Comparison of ENCODE assay signal across 8 mouse cellular contexts in genomic region chr7:31151301-31152241, GRCm38 (mm10). TPM values are rescaled to one million over a fixed set of nuclear protein-coding genes. Genes with fewer than 3 reads are reported as not detected.
DNase-seq lines count a peak whose midpoint lies in the region; ATAC-seq and TF ChIP-seq lines count a peak whose summit lies in the region.

No protein-coding gene starts in this region.

- peak; percentile 50 for ATAC-seq in lung, embryonic 14.5 days (ENCODE audit: insufficient read depth)
- peak; percentile 58 for ATAC-seq in neural tube, embryonic 15.5 days (ENCODE audit: low FRiP score)

- H3K9me3 ChIP-seq in embryonic facial prominence, embryonic 10.5 days, result no peaks in the 10 kb centered on the region
- no peaks in the 10 kb centered on the region for H3K9me3 ChIP-seq in lung, embryonic 14.5 days (ENCODE audit: low read depth, low read length)
- H3K9me3 ChIP-seq in neural tube, embryonic 15.5 days (replicated peaks), result no peaks in the 10 kb centered on the region

- H3K4me3 ChIP-seq in embryonic facial prominence, embryonic 10.5 days, result peak overlapping the region; percentile 93
- peak overlapping the region; percentile 89 for H3K4me3 ChIP-seq in lung, embryonic 14.5 days (ENCODE audit: low read depth, low read length)
- H3K4me3 ChIP-seq in neural tube, embryonic 15.5 days (replicated peaks), result peak overlapping the region; percentile 76

- H3K36me3 ChIP-seq in embryonic facial prominence, embryonic 10.5 days (replicated peaks), result peaks cover 15% of the 10 kb centered on the region
- H3K36me3 ChIP-seq in lung, embryonic 14.5 days (ENCODE audit: insufficient read depth), result peaks cover 8% of the 10 kb centered on the region; the same call in 1 of the 2 replicates
- H3K36me3 ChIP-seq in neural tube, embryonic 15.5 days, result no peaks in the 10 kb centered on the region

- H3K27me3 ChIP-seq in embryonic facial prominence, embryonic 10.5 days (replicated peaks; ENCODE audit: low read depth, poor library complexity, severe bottlenecking), result no peaks in the 10 kb centered on the region
- no peaks in the 10 kb centered on the region for H3K27me3 ChIP-seq in lung, embryonic 14.5 days (ENCODE audit: insufficient read depth, low read length)
- no peaks in the 10 kb centered on the region for H3K27me3 ChIP-seq in neural tube, embryonic 15.5 days (replicated peaks)

- no peak for TF ChIP-seq CTCF in lung, embryonic 14.5 days (IDR thresholded peaks at IDR 0.05; ENCODE audit: low read depth)

- peaks cover 57% of the 10 kb centered on the region for H3K4me1 ChIP-seq in embryonic facial prominence, embryonic 10.5 days
- peaks cover 30% of the 10 kb centered on the region for H3K4me1 ChIP-seq in lung, embryonic 14.5 days (ENCODE audit: insufficient read depth)
- peaks cover 42% of the 10 kb centered on the region for H3K4me1 ChIP-seq in neural tube, embryonic 15.5 days

- peak overlapping the region; percentile 95 for H3K9ac ChIP-seq in lung, embryonic 14.5 days
- H3K9ac ChIP-seq in neural tube, embryonic 15.5 days (replicated peaks), result peak overlapping the region; percentile 99

- WGBS in embryonic facial prominence, embryonic 10.5 days, result 19% methylated on average over 23 of the region's 23 CpGs
- 15% methylated on average over 23 of the region's 23 CpGs for WGBS in lung, embryonic 14.5 days
- WGBS in neural tube, embryonic 15.5 days, result 13% methylated on average over 23 of the region's 23 CpGs

- peak overlapping the region; percentile 77 for H3K4me2 ChIP-seq in lung, embryonic 14.5 days
- peak overlapping the region; percentile 83 for H3K4me2 ChIP-seq in neural tube, embryonic 15.5 days

- peak; percentile 75 for DNase-seq in 3134 (ENCODE audit: extremely low read depth, insufficient read length, low spot score)
- DNase-seq in NIH3T3 (ENCODE audit: low read depth), result peak; percentile 77
- peak; percentile 76 for DNase-seq in embryonic facial prominence, embryonic 10.5 days (ENCODE audit: low spot score)
- peak; percentile 80 to 82 for DNase-seq in heart, adult 9 months (ENCODE audit: low spot score in 2 of 2)
- DNase-seq in kidney, adult 8-10 months, result peak; percentile 53 to 64
- DNase-seq in lung, embryonic 14.5 days, result peak; percentile 80
- peak; percentile 85 for DNase-seq in thymus, postnatal 14 days

- H3K27ac ChIP-seq in embryonic facial prominence, embryonic 10.5 days (replicated peaks), result peak overlapping the region; percentile 98
- peak overlapping the region; percentile 95 for H3K27ac ChIP-seq in lung, embryonic 14.5 days (ENCODE audit: low read depth)
- H3K27ac ChIP-seq in neural tube, embryonic 15.5 days (replicated peaks), result peak overlapping the region; percentile 99

RNA-seq across cellular contexts. Expression of gene Gramd1a, which starts 4.1 kb away (rescaled TPM):
- polyA plus RNA-seq in embryonic facial prominence, embryonic 10.5 days (2016; fragmentation: Nextera tagmentation; extraction: Ambion mirVana), result 96.1 and 102 TPM in 2 replicates
- polyA plus RNA-seq in lung, embryonic 14.5 days (2014; fragmentation: Nextera tagmentation; extraction: Ambion mirVana), result 56.7 and 67.2 TPM in 2 replicates
- 174 and 212 TPM in 2 replicates for polyA plus RNA-seq in neural tube, embryonic 15.5 days (2015; fragmentation: Nextera tagmentation; extraction: Ambion mirVana)

RNA-seq across cellular contexts. Expression of gene Scn1b, which starts 24.8 kb away (rescaled TPM):
- polyA plus RNA-seq in embryonic facial prominence, embryonic 10.5 days (2016; fragmentation: Nextera tagmentation; extraction: Ambion mirVana), result 1.2 and 1.3 TPM in 2 replicates
- polyA plus RNA-seq in lung, embryonic 14.5 days (2014; fragmentation: Nextera tagmentation; extraction: Ambion mirVana), result 0.93 and 1.3 TPM in 2 replicates
- polyA plus RNA-seq in neural tube, embryonic 15.5 days (2015; fragmentation: Nextera tagmentation; extraction: Ambion mirVana), result 21.1 and 24.8 TPM in 2 replicates

RNA-seq across cellular contexts. Expression of gene Hpn, which starts 36.5 kb away (rescaled TPM):
- polyA plus RNA-seq in embryonic facial prominence, embryonic 10.5 days (2016; fragmentation: Nextera tagmentation; extraction: Ambion mirVana), result 4.0 and 4.3 TPM in 2 replicates
- polyA plus RNA-seq in lung, embryonic 14.5 days (2014; fragmentation: Nextera tagmentation; extraction: Ambion mirVana), result 9.9 and 10.8 TPM in 2 replicates
- polyA plus RNA-seq in neural tube, embryonic 15.5 days (2015; fragmentation: Nextera tagmentation; extraction: Ambion mirVana), result 0.50 and 4.0 TPM in 2 replicates

Comparison
In these comparisons a context has a peak if more than half of its experiments do, and no peak if none do; other contexts are left out.
1. Peak in every context shown above with its lines: DNase-seq, ATAC-seq, H3K4me3 ChIP-seq and H3K27ac ChIP-seq.